Comparison of ENCODE assay signal across 26 mouse cellular contexts in the genomic region with DNA sequence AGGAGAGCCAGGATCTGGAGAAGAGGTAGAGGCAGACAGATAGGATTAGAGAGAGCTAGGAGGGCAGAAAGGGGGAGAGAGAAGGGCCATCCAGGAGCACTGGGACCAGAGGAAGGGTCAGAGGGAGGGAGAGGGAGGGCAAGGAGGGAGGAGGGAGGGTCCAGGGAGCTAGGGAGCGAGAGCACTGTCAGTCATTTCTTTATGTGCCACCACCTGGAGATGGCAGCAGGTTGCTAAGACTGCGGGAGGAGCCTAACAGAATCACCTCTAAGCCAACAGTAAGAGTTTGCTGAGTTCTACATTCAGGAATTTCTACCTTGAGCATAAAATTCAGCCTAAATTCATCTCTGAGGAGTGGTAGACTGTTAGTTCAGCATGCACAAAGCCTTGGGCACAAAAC. TPM values are rescaled to one million over a fixed set of nuclear protein-coding genes. Genes with fewer than 3 reads are reported as not detected.
DNase-seq lines count a peak whose midpoint lies in the region; ATAC-seq and TF ChIP-seq lines count a peak whose summit lies in the region.
"Had no signal": no experiment of that assay in that cellular context is flagged by ENCODE, and none has a peak within 500 bp of the region (broad histone marks: within the 10 kb centered on the region; RNA-seq: fewer than 3 reads in every experiment).

No protein-coding gene starts in this region.

- TF ChIP-seq POLR2A in cerebellum, adult 2 months (IDR thresholded peaks at IDR 0.05; ENCODE audit: borderline replicate concordance, insufficient read depth, low read length): no peak

- 14% methylated on average over 2 of the region's 2 CpGs for WGBS in cerebellum, adult 2 months
- 88% methylated on average over 2 of the region's 2 CpGs for WGBS in heart, embryonic 12.5 days

- peaks cover 60% of the 10 kb centered on the region for H3K36me3 ChIP-seq in heart, embryonic 12.5 days

- peaks cover 10% of the 10 kb centered on the region for H3K4me1 ChIP-seq in cerebellum, adult 2 months (ENCODE audit: control insufficient read depth, insufficient read depth, low read length)
- H3K4me1 ChIP-seq in heart, embryonic 12.5 days (replicated peaks): peaks cover 7% of the 10 kb centered on the region; the same call in 1 of the 2 replicates

- H3K4me2 ChIP-seq in heart, embryonic 12.5 days: no peak overlapping the region
- H3K4me2 ChIP-seq: embryonic facial prominence, embryonic 13.5 days; forebrain, embryonic 12.5 days; forebrain, embryonic 15.5 days; heart, embryonic 13.5 days; hindbrain, embryonic 12.5 days; hindbrain, embryonic 15.5 days had no signal

- DNase-seq in cerebellum, adult 2 months: peak in 1 of 2 experiments; percentile 30
- no peak for DNase-seq in cerebellum, postnatal 36 days
- no peak for DNase-seq in heart, adult 18-20 months
- DNase-seq in R1 (ENCODE audit: low read depth, low spot score): peak; percentile 35
- peak; percentile 16 for DNase-seq in brain, adult 2 months (ENCODE audit: low read depth, low spot score)
- DNase-seq in layer of hippocampus, postnatal 14 days (ENCODE audit: low spot score in 2 of 2): no peak
- DNase-seq: adrenal gland, adult 8-10 months; adrenal gland, postnatal 25 days; cerebellum, postnatal 10 days; embryo, embryonic 11 days; gastrocnemius, postnatal 10 days; gastrocnemius, postnatal 36 days; kidney, adult 2 months had no signal

- H3K9ac ChIP-seq in heart, embryonic 12.5 days: 0 out of 2 replicates have a peak overlapping the region, but pooled peaks have one; percentile 7
- H3K9ac ChIP-seq: embryonic facial prominence, embryonic 13.5 days; forebrain, embryonic 12.5 days; forebrain, embryonic 15.5 days; heart, embryonic 13.5 days; hindbrain, embryonic 12.5 days; hindbrain, embryonic 15.5 days had no signal

- H3K4me3 ChIP-seq in cerebellum, adult 2 months (replicated peaks; ENCODE audit: insufficient read depth, low read depth, low read length): no peak overlapping the region
- H3K4me3 ChIP-seq in heart, embryonic 12.5 days: no peak overlapping the region
- H3K4me3 ChIP-seq: embryonic facial prominence, embryonic 10.5 days; embryonic facial prominence, embryonic 13.5 days; erythroblast, embryonic 14.5 days; forebrain, embryonic 12.5 days; forebrain, embryonic 15.5 days; heart, embryonic 13.5 days; hindbrain, embryonic 12.5 days; hindbrain, embryonic 15.5 days had no signal

- H3K27me3 ChIP-seq in cerebellum, adult 2 months (ENCODE audit: control insufficient read depth, insufficient read depth, low read length): no peaks in the 10 kb centered on the region
- H3K27me3 ChIP-seq in heart, embryonic 12.5 days (replicated peaks): no peaks in the 10 kb centered on the region
- H3K27me3 ChIP-seq: embryonic facial prominence, embryonic 13.5 days; forebrain, embryonic 12.5 days; forebrain, embryonic 15.5 days; heart, embryonic 13.5 days; hindbrain, embryonic 12.5 days; hindbrain, embryonic 15.5 days; Patski had no signal

- ATAC-seq in heart, embryonic 12.5 days (ENCODE audit: insufficient number of reproducible peaks, low FRiP score): no peak
- ATAC-seq: activated CD4-positive, CD25-positive, alpha-beta regulatory T cell, adult 4 months; CD4-positive, CD25-positive, alpha-beta regulatory T cell, adult 4 months; forebrain, embryonic 15.5 days; intestine, postnatal 0 days; Patski had no signal

- no peak for TF ChIP-seq CTCF in cerebellum, adult 2 months (IDR thresholded peaks at IDR 0.05; ENCODE audit: borderline replicate concordance, insufficient read depth, low read depth, low read length)

- H3K27ac ChIP-seq in cerebellum, adult 2 months (ENCODE audit: insufficient read depth, low read length): peak overlapping the region; percentile 81; the same call in 1 of the 2 replicates
- H3K27ac ChIP-seq in heart, embryonic 12.5 days (ENCODE audit: poor library complexity, severe bottlenecking): no peak overlapping the region
- H3K27ac ChIP-seq: embryonic facial prominence, embryonic 10.5 days; embryonic facial prominence, embryonic 13.5 days; forebrain, embryonic 12.5 days; forebrain, embryonic 15.5 days; heart, embryonic 13.5 days; hindbrain, embryonic 12.5 days; hindbrain, embryonic 15.5 days had no signal

- H3K9me3 ChIP-seq in heart, embryonic 12.5 days (replicated peaks): no peaks in the 10 kb centered on the region
- H3K9me3 ChIP-seq: embryonic facial prominence, embryonic 10.5 days; embryonic facial prominence, embryonic 13.5 days; forebrain, embryonic 12.5 days; forebrain, embryonic 15.5 days; heart, embryonic 13.5 days; hindbrain, embryonic 12.5 days; hindbrain, embryonic 15.5 days had no signal

RNA-seq across cellular contexts. Expression of a gene that starts 6.0 kb away (rescaled TPM):
- polyA plus RNA-seq in cerebellum, adult 2 months (2012; rRNA removed): 33.7 and 36.9 TPM in 2 replicates
- polyA plus RNA-seq in heart, embryonic 12.5 days (2016; fragmentation: Nextera tagmentation; extraction: Ambion mirVana): 33.0 and 34.6 TPM in 2 replicates
- 10 to 100 TPM; 20.6 to 22.0 TPM for total RNA-seq in heart, adult 18-20 months (2021)
- total RNA-seq in layer of hippocampus, postnatal 14 days (2021): 10 to 100 TPM; 20.8 to 24.3 TPM

RNA-seq across cellular contexts. Expression of a gene that starts 40.9 kb away (rescaled TPM):
- polyA plus RNA-seq in cerebellum, adult 2 months (2012; rRNA removed): 16.0 and 16.9 TPM in 2 replicates
- 4.9 and 5.7 TPM in 2 replicates for polyA plus RNA-seq in heart, embryonic 12.5 days (2016; fragmentation: Nextera tagmentation; extraction: Ambion mirVana)
- total RNA-seq in heart, adult 18-20 months (2021): under 1 TPM; 0.45 to 0.59 TPM
- total RNA-seq in layer of hippocampus, postnatal 14 days (2021): 1 to 10 TPM in 1 of 2 experiments, under 1 TPM in 1; 0.99 to 1.2 TPM
- total RNA-seq: adrenal gland, postnatal 25 days had no signal
- polyA plus RNA-seq: activated CD4-positive, CD25-positive, alpha-beta regulatory T cell, adult 4 months; CD4-positive, CD25-positive, alpha-beta regulatory T cell, adult 4 months; erythroblast, embryonic 14.5 days; Patski had no signal

Comparison
In these comparisons a context has a peak if more than half of its experiments do, and no peak if none do; other contexts are left out.
1. DNase-seq: peak in R1 (single experiment) and brain, adult 2 months (single experiment); none in cerebellum, postnatal 36 days (0 of 2), heart, adult 18-20 months (0 of 2) and layer of hippocampus, postnatal 14 days (0 of 2).